10 mouse cellular contexts compared by ENCODE assay signal in genomic region chr11:86809828-86810227, GRCm38 (mm10).
"Had no signal": no experiment of that assay in that cellular context is flagged by ENCODE, and none has a peak within 500 bp of the region (broad histone marks: within the 10 kb centered on the region; RNA-seq: fewer than 3 reads in every experiment).

No protein-coding gene starts in this region.

- DNase-seq: lung, adult 18-20 months; lung, embryonic 14.5 days; lung, postnatal 10 days; lung, postnatal 4 days; retina, postnatal 1 day; right cerebral cortex, adult 18-20 months; right cerebral cortex, postnatal 25 days; thymus, adult 2 months; thymus, postnatal 25 days; thymus, postnatal 4 days had no signal
